Mouse (Mus musculus): ENCODE measurements around the gene Eif2b5. TPM values are rescaled to one million over a fixed set of nuclear protein-coding genes. Genes with fewer than 3 reads are reported as not detected.
"Not testable (repeated sequence)": the region's sequence is repeated elsewhere in the genome, so short reads cannot be mapped to it uniquely, and the experiment has no call there.

Gene Eif2b5
- total RNA-seq, 2 experiments from 2014 or later = 44.2 to 56.1 TPM

- no peak for DNase-seq
Measured at GRCm38 (mm10) chr16:20488151-20488550, 10.5 kb upstream of the Eif2b5 start.

DNA sequence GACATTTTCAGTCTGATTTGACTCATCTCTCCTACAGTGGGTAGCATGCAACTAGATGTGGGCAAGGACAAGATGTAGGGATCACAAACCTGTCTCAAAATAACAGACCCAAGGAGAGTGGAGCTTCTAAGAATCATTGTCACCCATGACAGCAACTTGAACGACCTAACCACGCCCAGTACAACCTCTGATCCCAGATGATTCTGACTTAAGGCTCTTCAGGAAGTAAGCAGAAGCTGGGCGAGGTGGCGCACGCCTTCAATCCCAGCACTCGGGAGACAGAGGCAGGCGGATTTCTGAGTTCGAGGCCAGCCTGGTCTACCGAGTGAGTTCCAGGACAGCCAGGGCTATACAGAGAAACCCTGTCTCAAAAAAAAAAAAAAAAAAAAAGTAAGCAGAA is 9.9 kb upstream of the Eif2b5 start:
- intact Hi-C loops (cut with DNase I) = loop anchor here (10.0 kb wide), 1 partner anchor 274 kb away; no protein-coding TSS in a partner anchor
- DNase-seq = not testable (repeated sequence)

More at GRCm38 (mm10) chr16:20488151-20488550, 10.5 kb upstream of the Eif2b5 start:
- intact Hi-C loops (cut with DNase I) = loop anchor here (10.0 kb wide), 1 partner anchor 273 kb away; no protein-coding TSS in a partner anchor

GRCm38 (mm10) chr16:20489233-20489632 is 9.4 kb upstream of the Eif2b5 start:
- intact Hi-C loops (cut with DNase I) = loop anchor here (10.0 kb wide), 1 partner anchor 274 kb away; no protein-coding TSS in a partner anchor
- DNase-seq = no peak

- DNase-seq = no peak
- intact Hi-C loops (cut with DNase I) = no loop called here
Measured at GRCm38 (mm10) chr16:20490581-20490980, 8.0 kb upstream of the Eif2b5 start.

DNA sequence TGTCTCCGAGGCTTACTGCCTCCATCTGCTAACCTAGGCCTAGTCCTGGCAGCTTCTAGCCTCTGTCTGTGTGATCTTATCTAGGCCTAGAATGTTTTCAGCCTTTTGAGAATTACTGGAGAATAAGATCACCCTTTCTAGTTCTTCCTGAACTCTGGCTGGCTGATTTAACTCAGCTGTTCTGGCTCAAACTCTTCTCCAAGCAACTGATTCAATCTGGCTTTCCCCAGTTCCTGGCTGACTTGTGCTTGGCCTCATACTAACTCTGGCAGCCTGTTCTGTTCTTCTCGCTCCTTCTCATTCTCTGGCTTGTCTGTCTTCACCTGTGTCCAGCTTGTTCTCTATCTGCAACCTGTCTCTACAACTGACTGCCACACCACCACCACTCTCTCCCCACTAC is 7.3 kb upstream of the Eif2b5 start:
- intact Hi-C loops (cut with DNase I) = no loop called here
- DNase-seq = no peak

DNA sequence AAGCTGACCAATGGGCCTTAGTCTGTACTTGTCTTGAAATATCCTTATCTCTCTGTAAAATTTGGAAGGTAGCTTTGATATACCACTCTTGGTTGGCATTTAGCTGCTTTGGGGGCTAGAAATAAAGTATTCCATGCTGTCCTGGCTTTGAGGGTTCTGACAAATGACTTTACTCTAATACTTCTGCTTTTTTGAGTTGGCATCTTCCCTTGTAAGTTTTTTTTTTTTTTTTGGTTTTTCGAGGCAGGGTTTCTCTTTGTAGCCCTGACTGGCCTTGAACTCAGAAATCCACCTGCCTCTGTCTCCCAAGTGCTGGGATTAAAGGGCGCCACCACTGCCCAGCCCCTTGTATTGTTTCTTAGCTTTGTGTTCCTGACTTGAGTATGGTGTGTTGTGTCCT is 5.2 kb upstream of the Eif2b5 start:
- intact Hi-C loops (cut with DNase I) = no loop called here

DNA sequence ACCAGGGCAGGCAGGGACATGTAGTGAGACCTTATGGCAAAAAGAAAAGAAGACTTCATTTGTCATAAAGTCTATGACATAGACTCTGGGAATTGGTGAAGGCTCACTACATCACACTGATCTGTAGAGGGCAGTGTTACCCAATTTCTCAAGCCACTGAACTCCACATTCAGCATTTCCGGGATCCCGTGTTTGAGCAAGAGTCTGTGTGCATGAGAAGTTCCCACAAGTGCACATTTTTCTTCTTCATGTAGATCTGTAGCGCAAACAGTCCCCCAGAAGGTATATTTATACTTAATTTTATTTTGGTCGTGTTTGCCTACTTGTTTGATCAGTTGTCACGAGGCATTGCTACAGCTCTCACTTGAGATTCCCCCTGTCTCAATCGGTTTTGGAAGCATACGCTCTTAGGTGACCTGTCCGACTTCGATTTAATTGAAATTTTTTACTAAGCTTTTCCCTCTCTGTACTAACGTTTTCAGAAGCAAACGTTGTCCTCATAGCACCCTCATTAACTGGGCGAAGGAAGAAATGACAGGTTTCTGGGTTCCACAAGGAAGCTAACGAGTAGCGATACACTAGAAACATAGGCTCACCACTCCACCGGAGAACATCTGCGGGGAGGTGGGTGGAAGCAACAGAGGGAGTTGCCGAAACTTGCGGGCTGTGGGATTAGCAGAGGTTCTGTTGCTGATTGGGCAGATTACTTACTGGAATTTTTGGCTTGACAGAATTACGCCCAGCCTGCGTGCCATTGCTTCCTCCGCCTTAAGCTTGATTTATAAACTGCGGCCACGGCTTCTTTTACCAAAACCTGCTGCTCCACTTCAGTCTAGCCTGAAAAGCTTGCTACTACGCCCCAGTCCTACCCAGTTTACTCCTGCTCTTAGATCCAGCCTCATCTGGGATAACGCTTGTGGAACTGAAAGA is 1.7 kb upstream of the Eif2b5 start:
- DNase-seq = peak; percentile 20 to 24

More for the DNA sequence above, 5.2 kb upstream of the Eif2b5 start:
- no peak for DNase-seq

GRCm38 (mm10) chr16:20497980-20498676 is 489 bp upstream of the Eif2b5 start:
- no peak for DNase-seq
- intact Hi-C loops (cut with DNase I) = no loop called here

More for the DNA sequence above, 1.7 kb upstream of the Eif2b5 start:
- intact Hi-C loops (cut with DNase I) = no loop called here

- intact Hi-C loops (cut with DNase I) = no loop called here
- DNase-seq = no peak
Measured at GRCm38 (mm10) chr16:20506000-20506399, 7.4 kb downstream of the Eif2b5 start.

GRCm38 (mm10) chr16:20509349-20509748 is 10.7 kb downstream of the Eif2b5 start:
- no peak for DNase-seq
- intact Hi-C loops (cut with DNase I) = loop anchor here (1.0 kb wide), 1 partner anchor 134 kb away; no protein-coding TSS in a partner anchor

GRCm38 (mm10) chr16:20511277-20511847 is 12.7 kb downstream of the Eif2b5 start:
- DNase-seq = no peak
- intact Hi-C loops (cut with DNase I) = no loop called here

DNA sequence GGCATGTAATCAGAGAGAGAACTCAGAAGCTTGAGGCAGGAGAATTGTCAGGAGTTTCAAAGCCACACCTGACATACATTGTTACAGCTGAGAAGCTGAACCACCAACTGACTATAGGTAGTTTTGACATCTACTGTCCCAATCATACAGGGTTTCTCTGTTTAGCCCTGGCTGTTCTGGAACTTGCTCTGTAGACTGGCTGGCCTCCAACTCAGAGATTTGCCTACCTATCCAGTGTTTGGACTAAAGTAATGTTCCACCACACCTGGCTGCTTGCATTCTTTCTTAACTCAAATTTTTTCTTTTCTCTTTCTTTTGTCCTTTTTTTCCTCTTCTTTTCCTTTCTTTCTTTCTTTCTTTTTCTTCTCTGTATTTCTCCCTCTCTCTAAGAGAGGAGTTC is 17.4 kb downstream of the Eif2b5 start:
- intact Hi-C loops (cut with DNase I) = no loop called here
- no peak for DNase-seq

GRCm38 (mm10) chr16:20516726-20517201 is 18.1 kb downstream of the Eif2b5 start, which contains the start of gene Dvl3:
Gene Dvl3 (plus strand): TSS chr16:20516982.
- intact Hi-C loops (cut with DNase I) = no loop called here
- DNase-seq = peak; percentile 84 to 89

DNA sequence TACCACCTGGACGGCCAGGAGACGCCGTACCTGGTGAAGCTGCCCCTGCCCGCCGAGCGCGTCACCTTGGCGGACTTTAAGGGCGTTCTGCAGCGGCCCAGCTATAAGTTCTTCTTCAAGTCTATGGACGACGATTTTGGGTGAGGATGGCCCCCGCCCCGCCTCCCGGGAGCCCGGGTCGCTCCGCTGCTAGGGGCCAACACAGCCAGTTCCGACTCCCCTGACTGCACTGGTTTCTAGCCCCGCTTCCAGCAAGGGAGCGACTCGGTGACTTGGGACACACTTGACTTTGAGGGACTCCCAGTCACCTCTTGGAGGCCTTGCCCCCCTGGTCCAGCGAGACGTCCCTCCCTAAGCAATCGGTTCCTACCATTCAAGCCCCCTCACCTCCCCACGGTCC is 18.6 kb downstream of the Eif2b5 start:
- intact Hi-C loops (cut with DNase I) = no loop called here
- no peak for DNase-seq

- peak in 1 of 2 experiments; percentile 14 for DNase-seq
- intact Hi-C loops (cut with DNase I) = no loop called here
Measured at GRCm38 (mm10) chr16:20517701-20518374, 19.2 kb downstream of the Eif2b5 start.

- intact Hi-C loops (cut with DNase I) = no loop called here
- DNase-seq = no peak
Measured at GRCm38 (mm10) chr16:20523886-20524285, 25.3 kb downstream of the Eif2b5 start.

GRCm38 (mm10) chr16:20528779-20529178 is 30.2 kb downstream of the Eif2b5 start:
- no peak for DNase-seq
- intact Hi-C loops (cut with DNase I) = no loop called here

GRCm38 (mm10) chr16:20529375-20529774 is 30.8 kb downstream of the Eif2b5 start:
- intact Hi-C loops (cut with DNase I) = no loop called here
- DNase-seq = no peak

DNA sequence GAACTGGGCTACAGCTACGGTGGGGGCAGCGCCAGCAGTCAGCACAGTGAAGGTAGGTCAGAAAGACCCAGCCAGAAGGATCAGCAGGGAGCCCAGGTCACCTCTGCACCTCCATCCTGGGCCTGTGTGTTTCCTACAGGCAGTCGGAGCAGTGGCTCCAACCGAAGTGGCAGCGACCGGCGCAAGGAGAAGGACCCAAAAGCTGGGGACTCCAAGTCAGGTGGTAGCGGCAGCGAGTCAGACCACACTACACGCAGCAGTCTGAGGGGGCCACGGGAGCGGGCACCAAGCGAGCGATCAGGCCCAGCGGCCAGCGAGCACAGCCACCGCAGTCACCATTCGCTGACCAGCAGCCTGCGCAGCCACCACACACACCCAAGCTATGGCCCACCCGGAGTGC is 32.3 kb downstream of the Eif2b5 start:
- intact Hi-C loops (cut with DNase I) = no loop called here
- no peak for DNase-seq

Measured in gastrocnemius, postnatal 36 days (tissue).